In the genomic region with DNA sequence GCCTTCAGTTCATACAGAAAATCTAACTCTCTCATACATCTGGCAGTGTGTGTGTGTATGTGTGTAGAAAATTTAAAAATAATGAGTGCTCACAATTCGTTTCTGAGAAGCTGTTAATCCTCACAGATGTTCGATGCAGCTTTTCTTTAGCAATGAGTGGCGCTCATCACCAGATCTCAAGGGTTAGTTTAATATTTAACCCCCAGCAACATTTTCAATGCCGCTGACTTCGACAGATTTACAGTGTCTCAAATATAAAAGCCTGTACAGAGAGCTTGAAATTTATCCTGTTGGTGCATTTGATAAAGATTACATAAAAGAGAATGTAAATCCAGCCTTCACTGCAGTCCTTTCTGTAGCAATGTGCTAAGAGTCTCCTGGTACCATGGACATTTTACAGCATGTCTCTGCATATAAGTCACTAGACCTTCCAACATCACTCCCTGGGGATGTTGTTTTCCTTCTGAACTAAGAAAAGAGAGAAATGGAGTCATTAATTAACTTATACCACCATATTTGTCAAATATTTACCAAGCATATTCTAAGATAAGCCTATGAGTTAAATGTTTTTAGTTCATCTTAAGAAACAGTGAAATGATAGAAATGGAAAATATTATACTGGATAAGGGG, we compare ENCODE assay signal across 21 mouse cellular contexts.
"Had no signal": no experiment of that assay in that cellular context is flagged by ENCODE, and none has a peak within 500 bp of the region (broad histone marks: within the 10 kb centered on the region; RNA-seq: fewer than 3 reads in every experiment).

No protein-coding gene starts in this region.

- H3K4me1 ChIP-seq: limb, embryonic 12.5 days; limb, embryonic 15.5 days; lung, embryonic 15.5 days; megakaryocyte, embryonic 14.5 days; midbrain, embryonic 10.5 days; midbrain, embryonic 13.5 days; neural tube, embryonic 12.5 days; neural tube, embryonic 15.5 days; stomach, embryonic 15.5 days had no signal

- H3K36me3 ChIP-seq: limb, embryonic 12.5 days; limb, embryonic 15.5 days; lung, embryonic 15.5 days; midbrain, embryonic 10.5 days; midbrain, embryonic 13.5 days; neural tube, embryonic 12.5 days; neural tube, embryonic 15.5 days; stomach, embryonic 15.5 days had no signal

- H3K27ac ChIP-seq: limb, embryonic 12.5 days; limb, embryonic 15.5 days; liver, embryonic 14.5 days; lung, embryonic 15.5 days; midbrain, embryonic 10.5 days; midbrain, embryonic 13.5 days; neural tube, embryonic 12.5 days; neural tube, embryonic 15.5 days; stomach, embryonic 15.5 days had no signal

- H3K9ac ChIP-seq: limb, embryonic 12.5 days; limb, embryonic 15.5 days; liver, embryonic 14.5 days; lung, embryonic 15.5 days; midbrain, embryonic 13.5 days; neural tube, embryonic 12.5 days; neural tube, embryonic 15.5 days; stomach, embryonic 15.5 days had no signal

- H3K4me2 ChIP-seq: limb, embryonic 12.5 days; limb, embryonic 15.5 days; liver, embryonic 11.5 days; lung, embryonic 15.5 days; midbrain, embryonic 13.5 days; neural tube, embryonic 12.5 days; neural tube, embryonic 15.5 days; stomach, embryonic 15.5 days had no signal

- H3K9me3 ChIP-seq: limb, embryonic 12.5 days; limb, embryonic 15.5 days; lung, embryonic 15.5 days; megakaryocyte, embryonic 14.5 days; midbrain, embryonic 10.5 days; midbrain, embryonic 13.5 days; neural tube, embryonic 12.5 days; neural tube, embryonic 15.5 days; stomach, embryonic 15.5 days had no signal

- H3K27me3 ChIP-seq: limb, embryonic 12.5 days; limb, embryonic 15.5 days; lung, embryonic 15.5 days; megakaryocyte, embryonic 14.5 days; midbrain, embryonic 13.5 days; neural tube, embryonic 12.5 days; neural tube, embryonic 15.5 days; stomach, embryonic 15.5 days had no signal

- ATAC-seq: hindbrain, embryonic 16.5 days; midbrain, embryonic 13.5 days had no signal

- DNase-seq: kidney, adult 11 months; kidney, postnatal 4 days; left cerebral cortex, postnatal 4 days; lung, adult 18-20 months; lung, postnatal 10 days; lung, postnatal 36 days; right cerebral cortex, postnatal 25 days; spleen, adult 18-20 months; thymus, postnatal 25 days had no signal

- H3K4me3 ChIP-seq: limb, embryonic 12.5 days; limb, embryonic 15.5 days; lung, embryonic 15.5 days; megakaryocyte, embryonic 14.5 days; midbrain, embryonic 10.5 days; midbrain, embryonic 13.5 days; neural tube, embryonic 12.5 days; neural tube, embryonic 15.5 days; stomach, embryonic 15.5 days had no signal
